Mouse (Mus musculus): ENCODE measurements at regions not wholly inside any gene's neighbourhood (a gene's known extent, or its start where the extent isn't known, plus 50 kb on each side); places are given as distances from the start of the nearest gene placed in this dataset.

- TF ChIP-seq CTCF (IDR thresholded peaks at IDR 0.05) (no peak), POLR2A (IDR thresholded peaks at IDR 0.05; ENCODE audit: insufficient read depth, low read depth, low read length) (no peak)
Measured at GRCm38 (mm10) chr13:26080814-26081213, 689.2 kb downstream of the Hdgfl1 start.
